Mouse (Mus musculus): ENCODE data around the gene Muc13. TPM values are rescaled to one million over a fixed set of nuclear protein-coding genes. Genes with fewer than 3 reads are reported as not detected.

The Muc13 gene
- polyA plus RNA-seq, 1 experiment from 2014 or later: 0.07 TPM

- WGBS: 74% methylated on average over 3 of the region's 3 CpGs
- H3K27me3 ChIP-seq: no peaks in the 10 kb centered on the region
- ATAC-seq: no peak
These were observed 18.9 kb upstream of the Muc13 start for GRCm38 (mm10) chr16:33774972-33775371.

GRCm38 (mm10) chr16:33775733-33776335, 18.0 kb upstream of the Muc13 start:
- 95% methylated on average over 1 of the region's 1 CpGs for WGBS
- Histone ChIP-seq H3K4me1 (replicated peaks) (no peaks in the 10 kb centered on the region), H3K9me3 (no peaks in the 10 kb centered on the region), H3K9ac (replicated peaks) (no peak overlapping the region), H3K4me3 (replicated peaks) (no peak overlapping the region), H3K27ac (no peak overlapping the region), H3K36me3 (no peaks in the 10 kb centered on the region), H3K4me2 (replicated peaks) (no peak overlapping the region), H3K27me3 (no peaks in the 10 kb centered on the region)
- no peak for ATAC-seq

More at GRCm38 (mm10) chr16:33774972-33775371, 18.9 kb upstream of the Muc13 start:
- no peak overlapping the region for H3K9ac ChIP-seq (replicated peaks)
- no peak overlapping the region for H3K4me3 ChIP-seq (replicated peaks)
- no peaks in the 10 kb centered on the region for H3K9me3 ChIP-seq
- H3K27ac ChIP-seq: no peak overlapping the region
- H3K36me3 ChIP-seq: no peaks in the 10 kb centered on the region
- H3K4me1 ChIP-seq (replicated peaks): no peaks in the 10 kb centered on the region
- H3K4me2 ChIP-seq (replicated peaks): no peak overlapping the region

DNA sequence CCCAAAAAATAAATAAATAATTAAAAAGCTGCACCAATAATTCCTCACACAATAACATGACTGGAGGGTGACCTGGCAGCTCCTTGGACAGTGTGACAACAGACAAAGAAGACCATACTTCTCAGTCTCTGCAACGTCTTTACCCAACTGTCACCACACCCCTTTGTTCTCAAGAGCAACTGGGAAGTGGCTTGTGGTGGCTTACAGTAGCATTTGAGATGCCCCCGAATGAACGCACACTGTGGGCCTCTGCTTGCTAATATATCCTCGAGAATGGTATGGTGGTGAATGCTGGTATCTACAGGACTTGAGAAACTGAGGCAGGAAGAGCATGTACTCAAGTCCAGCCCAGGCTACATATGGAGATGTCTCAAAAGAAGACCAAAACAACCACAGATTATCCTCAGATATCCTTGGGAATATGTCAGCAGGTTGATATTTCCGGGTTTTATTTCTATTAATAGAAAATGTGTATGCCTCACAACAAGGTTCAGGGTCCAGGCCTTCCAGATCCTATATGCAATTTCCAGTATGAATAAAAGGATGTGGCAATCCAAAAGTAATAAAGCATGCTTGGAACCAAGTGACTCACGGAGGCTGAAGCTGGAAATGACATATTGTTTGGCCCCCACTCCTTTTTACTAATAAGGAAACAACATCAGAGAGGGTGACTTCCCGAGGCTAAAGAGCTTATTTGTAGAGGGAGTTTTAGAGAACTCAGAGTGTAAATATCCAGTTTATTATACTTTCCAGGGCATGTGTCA, 16.9 kb upstream of the Muc13 start:
- Histone ChIP-seq H3K9me3 (no peaks in the 10 kb centered on the region), H3K27ac (no peak overlapping the region), H3K4me3 (replicated peaks) (no peak overlapping the region), H3K4me1 (replicated peaks) (no peaks in the 10 kb centered on the region), H3K4me2 (replicated peaks) (no peak overlapping the region), H3K27me3 (no peaks in the 10 kb centered on the region), H3K36me3 (no peaks in the 10 kb centered on the region), H3K9ac (replicated peaks) (no peak overlapping the region)
- no peak for ATAC-seq
- 88% methylated on average over 7 of the region's 7 CpGs for WGBS

DNA sequence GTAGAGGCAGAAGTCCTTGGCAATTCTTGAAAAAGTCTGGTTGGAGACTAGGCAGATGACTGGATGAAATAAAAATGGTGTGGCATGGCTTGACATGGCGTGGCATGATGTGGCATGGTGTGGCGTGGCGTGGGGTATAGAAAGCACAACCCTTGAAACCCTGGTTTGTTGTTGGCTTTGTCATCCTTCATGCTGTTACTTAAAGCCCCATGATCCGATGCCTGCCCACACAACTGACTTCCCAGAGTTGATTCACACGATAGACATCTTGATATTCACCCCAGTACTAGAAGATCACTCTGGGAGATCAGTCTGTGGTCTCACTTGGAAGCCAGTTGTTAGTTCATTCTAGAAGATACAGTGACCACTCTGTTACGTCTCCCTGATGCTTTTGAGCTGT, 16.2 kb upstream of the Muc13 start:
- Histone ChIP-seq H3K27me3 (no peaks in the 10 kb centered on the region), H3K4me1 (replicated peaks) (no peaks in the 10 kb centered on the region), H3K9me3 (no peaks in the 10 kb centered on the region), H3K4me3 (replicated peaks) (no peak overlapping the region), H3K9ac (replicated peaks) (no peak overlapping the region), H3K27ac (no peak overlapping the region), H3K36me3 (no peaks in the 10 kb centered on the region), H3K4me2 (replicated peaks) (no peak overlapping the region)
- ATAC-seq: no peak
- WGBS: 92% methylated on average over 6 of the region's 6 CpGs

- no peaks in the 10 kb centered on the region for H3K9me3 ChIP-seq
- no peak overlapping the region for H3K27ac ChIP-seq
- H3K27me3 ChIP-seq: no peaks in the 10 kb centered on the region
- no peaks in the 10 kb centered on the region for H3K4me1 ChIP-seq (replicated peaks)
- WGBS: 69% methylated on average over 5 of the region's 5 CpGs
- no peak overlapping the region for H3K4me3 ChIP-seq (replicated peaks)
- H3K36me3 ChIP-seq: no peaks in the 10 kb centered on the region
- H3K4me2 ChIP-seq (replicated peaks): no peak overlapping the region
- no peak overlapping the region for H3K9ac ChIP-seq (replicated peaks)
- no peak for ATAC-seq
These were observed 11.8 kb upstream of the Muc13 start for GRCm38 (mm10) chr16:33781789-33782728.

DNA sequence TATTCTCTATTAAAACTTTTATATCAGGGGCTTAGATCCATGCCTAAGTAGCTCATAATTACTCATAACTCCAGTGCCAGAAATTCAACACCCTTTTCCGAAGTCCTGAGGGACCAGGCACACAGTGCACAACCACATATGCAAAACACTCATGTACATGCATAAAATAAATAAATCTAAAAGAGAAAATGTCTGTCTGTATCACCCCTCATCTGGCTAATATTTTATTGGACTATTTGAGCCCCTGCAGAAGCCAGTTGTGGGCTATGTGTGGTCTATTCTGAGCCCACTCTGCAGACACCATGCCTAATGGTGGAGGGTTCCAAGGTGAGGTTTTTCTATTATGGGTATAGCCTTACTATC, 11.1 kb upstream of the Muc13 start:
- Histone ChIP-seq H3K9ac (replicated peaks) (no peak overlapping the region), H3K4me1 (replicated peaks) (no peaks in the 10 kb centered on the region), H3K9me3 (no peaks in the 10 kb centered on the region), H3K4me2 (replicated peaks) (no peak overlapping the region), H3K36me3 (no peaks in the 10 kb centered on the region), H3K4me3 (replicated peaks) (no peak overlapping the region), H3K27me3 (no peaks in the 10 kb centered on the region), H3K27ac (no peak overlapping the region)
- no peak for ATAC-seq
- WGBS: 90% methylated on average over 1 of the region's 1 CpGs

GRCm38 (mm10) chr16:33784547-33784946, 9.3 kb upstream of the Muc13 start:
- Histone ChIP-seq H3K27ac (no peak overlapping the region), H3K36me3 (no peaks in the 10 kb centered on the region), H3K27me3 (no peaks in the 10 kb centered on the region), H3K4me1 (replicated peaks) (no peaks in the 10 kb centered on the region), H3K9me3 (no peaks in the 10 kb centered on the region), H3K9ac (replicated peaks) (no peak overlapping the region), H3K4me3 (replicated peaks) (no peak overlapping the region), H3K4me2 (replicated peaks) (no peak overlapping the region)
- no peak for ATAC-seq
- 100% methylated on average over 1 of the region's 1 CpGs for WGBS

DNA sequence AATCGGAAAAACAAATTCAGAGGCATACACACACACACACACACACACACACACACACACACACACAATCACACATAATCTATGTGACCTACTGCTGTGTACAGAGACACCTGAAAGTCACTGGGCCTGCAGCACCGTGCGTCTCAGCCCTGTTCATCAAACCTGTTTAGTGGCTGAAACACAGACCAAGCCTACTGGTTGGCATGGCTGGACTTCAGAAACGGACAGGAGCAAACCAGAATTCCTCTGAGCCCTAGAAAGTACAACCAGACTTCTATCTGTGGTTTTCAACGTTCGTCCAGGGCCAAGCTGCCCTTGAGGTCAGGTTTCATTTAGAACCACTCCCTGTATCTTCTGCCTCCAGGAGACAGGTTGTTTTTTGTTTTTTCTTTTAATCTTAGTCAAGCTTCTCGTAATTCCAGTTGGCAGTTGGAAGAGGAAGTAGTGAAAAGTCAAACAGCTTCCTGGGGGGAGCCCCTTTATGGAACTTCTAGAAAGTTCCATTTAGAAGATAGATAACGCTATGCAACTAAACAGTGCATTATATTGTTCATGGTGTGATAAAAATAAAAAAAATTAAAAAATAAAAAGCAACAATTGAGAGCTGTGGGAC, 8.6 kb upstream of the Muc13 start:
- H3K9me3 ChIP-seq: no peaks in the 10 kb centered on the region
- H3K4me2 ChIP-seq (replicated peaks): no peak overlapping the region
- no peaks in the 10 kb centered on the region for H3K4me1 ChIP-seq (replicated peaks)
- no peak overlapping the region for H3K27ac ChIP-seq
- no peak overlapping the region for H3K9ac ChIP-seq (replicated peaks)
- no peak overlapping the region for H3K4me3 ChIP-seq (replicated peaks)
- ATAC-seq: no peak
- no peaks in the 10 kb centered on the region for H3K27me3 ChIP-seq
- WGBS: 85% methylated on average over 8 of the region's 8 CpGs
- no peaks in the 10 kb centered on the region for H3K36me3 ChIP-seq

DNA sequence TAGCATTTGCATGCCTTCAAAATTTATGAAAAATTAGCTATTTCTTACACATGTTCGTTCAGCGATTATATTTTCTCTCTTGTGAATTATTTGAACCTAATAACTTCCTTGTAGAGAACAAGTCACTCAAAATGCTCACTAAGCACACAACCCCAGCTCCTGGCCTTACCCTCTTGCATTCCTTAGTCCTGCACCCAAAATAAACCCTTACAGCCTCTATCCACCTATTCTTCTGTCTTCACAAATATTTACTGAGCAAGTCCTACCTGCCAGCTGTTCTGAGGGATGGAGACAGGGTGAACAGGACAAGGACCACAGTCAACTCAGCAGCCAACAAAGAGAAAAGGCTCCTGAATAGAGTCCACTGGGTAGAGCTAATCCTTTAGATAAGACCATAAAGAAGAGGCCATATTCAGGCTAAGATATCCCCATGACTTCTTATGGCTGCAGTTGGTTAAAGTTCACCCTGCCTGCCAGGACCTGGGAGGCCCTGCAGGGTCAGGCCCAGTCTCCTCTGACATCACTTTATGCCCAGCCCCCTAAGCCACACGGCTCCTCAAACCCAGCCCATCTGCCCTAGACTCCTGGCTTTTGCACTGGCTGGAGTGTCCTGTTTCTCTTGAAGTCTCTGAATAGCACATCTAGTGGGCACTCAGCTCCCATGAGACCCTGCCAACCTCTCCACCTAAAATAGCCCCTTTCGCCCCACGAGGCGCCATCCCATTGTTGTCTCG, 7.0 kb upstream of the Muc13 start:
- WGBS: 83% methylated on average over 7 of the region's 7 CpGs
- Histone ChIP-seq H3K9me3 (no peaks in the 10 kb centered on the region), H3K4me2 (replicated peaks) (no peak overlapping the region), H3K4me1 (replicated peaks) (no peaks in the 10 kb centered on the region), H3K36me3 (no peaks in the 10 kb centered on the region), H3K27ac (no peak overlapping the region), H3K4me3 (replicated peaks) (no peak overlapping the region), H3K27me3 (no peaks in the 10 kb centered on the region), H3K9ac (replicated peaks) (no peak overlapping the region)
- ATAC-seq: no peak

- H3K4me3 ChIP-seq (replicated peaks): no peak overlapping the region
- ATAC-seq: no peak
- H3K36me3 ChIP-seq: no peaks in the 10 kb centered on the region
- no peak overlapping the region for H3K4me2 ChIP-seq (replicated peaks)
- WGBS: 88% methylated on average over 4 of the region's 4 CpGs
- H3K9ac ChIP-seq (replicated peaks): no peak overlapping the region
- H3K9me3 ChIP-seq: no peaks in the 10 kb centered on the region
- H3K27ac ChIP-seq: no peak overlapping the region
- no peaks in the 10 kb centered on the region for H3K4me1 ChIP-seq (replicated peaks)
- no peaks in the 10 kb centered on the region for H3K27me3 ChIP-seq
These were observed 1.3 kb downstream of the Muc13 start for GRCm38 (mm10) chr16:33795106-33795505.

DNA sequence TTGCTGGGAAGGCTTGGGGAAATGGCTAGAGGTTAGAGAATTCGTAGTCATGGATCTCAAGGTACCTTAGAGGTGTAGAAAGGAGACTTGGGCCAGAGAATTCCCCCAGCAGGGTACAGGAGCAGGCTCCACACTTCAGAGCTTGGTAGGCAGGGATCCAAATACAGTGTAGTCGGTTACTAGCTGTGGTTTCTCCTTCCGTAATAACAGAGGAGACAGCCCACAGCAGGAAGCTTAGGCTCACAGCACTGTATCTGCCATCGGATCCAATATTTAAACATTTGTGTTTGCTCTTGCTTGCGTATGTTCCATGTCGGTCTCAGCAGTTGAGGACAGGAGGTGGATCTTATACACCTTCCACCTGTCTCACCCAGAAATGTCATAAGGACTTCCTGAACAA, 2.0 kb downstream of the Muc13 start:
- Histone ChIP-seq H3K27ac (no peak overlapping the region), H3K4me3 (replicated peaks) (no peak overlapping the region), H3K4me1 (replicated peaks) (no peaks in the 10 kb centered on the region), H3K9ac (replicated peaks) (no peak overlapping the region), H3K4me2 (replicated peaks) (no peak overlapping the region), H3K36me3 (no peaks in the 10 kb centered on the region), H3K27me3 (no peaks in the 10 kb centered on the region), H3K9me3 (no peaks in the 10 kb centered on the region)
- no peak for ATAC-seq
- WGBS: 88% methylated on average over 6 of the region's 6 CpGs
